Mouse (Mus musculus) intestine, postnatal 0 days (tissue): Measurements from ENCODE around the gene Polr2e. TPM values are rescaled to one million over a fixed set of nuclear protein-coding genes. Genes with fewer than 3 reads are reported as not detected.

Experiments used
- ATAC-seq: fragments of 200-750 bp; cut with Nextera tagmentation; 2 replicates; pipeline ENCODE4 v1.8.0; 2017; ENCODE audit warnings: mild to moderate bottlenecking, moderate TSS enrichment, moderate library complexity
- H3K27ac ChIP-seq: fragments of 300-500 bp; sonication (generic); 2 replicates; pipeline ENCODE4 v1.5.1; 2014; ENCODE audit warnings: mild to moderate bottlenecking, low read depth, low read length, moderate library complexity
- H3K27me3 ChIP-seq: fragments of 300-500 bp; sonication (generic); replicated peaks from 2 replicates; pipeline ENCODE4 v1.6.1; 2014; ENCODE audit warnings: low read length, mixed read lengths; ENCODE audit not compliant: control insufficient read depth, insufficient read depth
- H3K36me3 ChIP-seq: fragments of 300-500 bp; sonication (generic); 2 replicates; pipeline ENCODE4 v1.6.1; 2014; ENCODE audit warnings: mild to moderate bottlenecking, moderate library complexity; ENCODE audit not compliant: control insufficient read depth, insufficient read depth
- H3K4me1 ChIP-seq: fragments of 300-500 bp; sonication (generic); replicated peaks from 2 replicates; pipeline ENCODE4 v1.6.1; 2014; ENCODE audit warnings: antibody characterized with exemption, low read length, mixed read lengths; ENCODE audit not compliant: control insufficient read depth, insufficient read depth
- H3K4me2 ChIP-seq: fragments of 300-500 bp; sonication (generic); replicated peaks from 2 replicates; pipeline ENCODE4 v1.6.1; 2014; ENCODE audit warnings: low read depth, mild to moderate bottlenecking, moderate library complexity
- H3K4me3 ChIP-seq: fragments of 300-500 bp; sonication (generic); 2 replicates; pipeline ENCODE4 v1.5.1; 2014; ENCODE audit warnings: low read depth, low read length
- H3K9ac ChIP-seq: fragments of 300-500 bp; sonication (generic); 2 replicates; pipeline ENCODE4 v1.6.1; 2014; ENCODE audit warnings: mild to moderate bottlenecking, low read depth, low read length
- H3K9me3 ChIP-seq: fragments of 300-500 bp; sonication (generic); 2 replicates; pipeline ENCODE4 v1.6.1; 2016; ENCODE audit warnings: mixed run types; ENCODE audit not compliant: control insufficient read depth
- CTCF ChIP-seq: sonication (generic); IDR thresholded peaks from 2 replicates; pipeline ENCODE4 v1.5.1; 2016; ENCODE audit warnings: low read depth, mild to moderate bottlenecking, control low read depth, antibody characterized with exemption, moderate library complexity
- WGBS: fragments of 180-500 bp; shearing (Covaris S2); extraction: QIAGEN DNeasy Blood & Tissue Kit; methylation state at CpG from one replicate; pipeline ENCODE4 v1.1.7; 2014; 5-methylcytosine and 5-hydroxymethylcytosine counted together
- polyA plus RNA-seq: library from polyadenylated mRNA; unstranded; fragments of >200 nt; fragmentation: Nextera tagmentation; extraction: Ambion mirVana; gene quantifications from 2 replicates; pipeline ENCODE4 v1.2.1, GENCODE M21; 2015

The Polr2e gene
- polyA plus RNA-seq, 1 experiment from 2014 or later, result 98.5 TPM

DNA sequence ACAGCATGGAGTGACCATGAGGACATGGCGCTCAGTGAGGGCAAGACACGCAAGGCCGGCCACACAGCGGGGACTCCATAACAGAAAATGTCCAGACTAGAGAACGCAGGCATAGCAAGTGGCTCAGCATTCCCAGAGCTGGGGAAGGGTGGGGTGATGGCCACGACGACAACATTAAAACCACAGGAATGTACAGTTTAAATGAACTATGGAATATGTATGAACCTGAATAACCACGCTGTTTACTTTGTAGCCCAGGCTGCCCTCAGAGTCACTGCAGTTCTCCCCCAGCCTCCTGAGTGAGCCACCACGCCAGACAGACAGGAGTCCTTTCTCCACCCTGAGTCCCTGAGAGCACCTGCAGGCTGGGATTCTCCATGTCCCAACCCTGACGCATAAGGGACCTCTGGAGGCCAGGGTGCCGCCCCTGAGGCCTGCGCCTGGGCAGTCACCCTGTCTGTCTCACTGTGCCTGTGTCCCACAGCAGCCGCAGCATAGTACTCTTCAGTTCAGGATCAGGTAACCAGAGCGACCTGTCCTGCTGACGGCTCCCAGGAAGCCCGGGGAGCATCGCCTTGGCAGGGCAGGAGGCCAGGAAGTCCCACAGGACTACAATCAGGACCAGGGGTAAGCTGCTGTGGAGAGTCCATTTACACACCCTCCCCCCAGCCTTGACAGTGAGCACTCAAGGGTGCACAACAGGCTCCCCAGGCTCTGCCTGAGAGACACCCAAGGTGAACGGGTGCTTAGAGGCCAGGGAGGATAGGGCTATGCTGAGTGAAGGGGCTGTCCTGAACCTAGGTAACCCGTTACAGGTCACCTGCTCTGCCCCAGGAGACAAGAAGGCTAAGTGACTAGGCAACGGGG is 33.3 kb upstream of the Polr2e start:
- Histone ChIP-seq H3K4me3 (no peak overlapping the region), H3K4me2 (no peak overlapping the region), H3K4me1 (peaks cover 5% of the 10 kb centered on the region; the same call in 1 of the 2 replicates), H3K9ac (no peak overlapping the region; the same call in 1 of the 2 replicates), H3K9me3 (no peaks in the 10 kb centered on the region), H3K27me3 (no peaks in the 10 kb centered on the region), H3K27ac (peak overlapping the region; percentile 66; the same call in 1 of the 2 replicates), H3K36me3 (peaks cover 47% of the 10 kb centered on the region; the same call in 1 of the 2 replicates)
- no peak for TF ChIP-seq CTCF
- ATAC-seq, result no peak
- 88% methylated on average over 20 of the region's 20 CpGs for WGBS

DNA sequence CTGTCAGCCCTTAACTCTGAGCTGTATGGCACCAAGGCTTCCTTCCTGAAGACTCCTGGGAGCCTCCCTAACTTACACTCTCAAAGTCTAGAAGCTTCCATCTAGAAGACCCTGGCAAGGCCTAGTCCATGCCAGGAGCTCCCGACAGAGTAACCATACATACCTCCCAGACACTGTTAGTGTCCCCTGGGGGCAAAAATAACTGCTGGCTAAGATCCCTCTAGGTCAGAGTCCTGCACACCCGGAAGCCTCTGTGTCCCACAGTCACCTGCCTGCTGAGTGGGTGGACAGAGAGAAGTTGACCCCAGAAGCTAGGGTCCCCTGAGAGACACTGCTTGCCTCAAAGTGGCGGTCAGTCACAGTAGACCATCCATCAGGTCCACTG is 31.9 kb upstream of the Polr2e start:
- WGBS, result 68% methylated on average over 3 of the region's 3 CpGs
- Histone ChIP-seq H3K9me3 (no peaks in the 10 kb centered on the region), H3K27ac (peak overlapping the region; percentile 66), H3K36me3 (peaks cover 56% of the 10 kb centered on the region), H3K4me1 (peaks cover 5% of the 10 kb centered on the region; the same call in 1 of the 2 replicates), H3K4me2 (peak overlapping the region; percentile 28; the same call in 1 of the 2 replicates), H3K9ac (no peak overlapping the region; the same call in 1 of the 2 replicates), H3K27me3 (no peaks in the 10 kb centered on the region), H3K4me3 (no peak overlapping the region)
- no peak for ATAC-seq
- no peak for TF ChIP-seq CTCF

DNA sequence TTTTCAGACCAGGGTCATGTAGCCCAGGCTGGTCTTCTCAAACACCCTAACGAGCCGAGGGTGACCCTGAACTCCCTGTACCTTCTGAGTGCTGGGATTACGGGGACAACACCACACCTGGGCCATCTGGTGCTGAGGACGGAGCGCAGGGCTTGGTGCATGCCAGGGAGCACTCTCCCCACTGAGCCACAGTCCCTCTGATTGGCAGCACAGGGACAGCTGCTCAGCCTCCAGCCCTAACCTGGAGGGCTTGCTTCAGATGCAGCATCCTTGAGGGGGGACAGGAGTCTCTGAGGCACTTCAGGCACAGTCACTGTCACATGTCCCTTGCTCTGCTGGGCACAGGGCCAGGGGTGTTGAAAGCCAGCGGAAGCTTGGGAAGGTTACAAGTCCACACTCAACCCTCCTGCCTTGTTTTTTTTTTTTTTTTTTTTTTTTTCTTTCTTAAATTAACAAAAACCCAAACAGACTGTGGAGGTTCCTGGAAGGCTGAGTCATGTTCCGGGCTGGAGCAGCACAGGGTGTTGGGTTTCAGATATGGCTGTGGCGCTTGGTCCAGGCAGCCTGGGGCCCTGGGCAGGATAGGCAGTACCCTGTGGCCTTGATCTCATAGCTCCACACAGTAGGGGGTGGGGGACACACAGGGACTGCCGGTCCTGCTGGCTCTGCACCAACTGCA is 31.4 kb upstream of the Polr2e start:
- H3K9ac ChIP-seq, result no peak overlapping the region; the same call in 1 of the 2 replicates
- peak; percentile 58 for ATAC-seq
- H3K36me3 ChIP-seq, result peaks cover 61% of the 10 kb centered on the region
- H3K4me3 ChIP-seq, result no peak overlapping the region
- WGBS, result 54% methylated on average over 9 of the region's 9 CpGs
- H3K4me1 ChIP-seq, result peaks cover 5% of the 10 kb centered on the region; the same call in 1 of the 2 replicates
- peak overlapping the region; percentile 28; the same call in 1 of the 2 replicates for H3K4me2 ChIP-seq
- no peaks in the 10 kb centered on the region for H3K27me3 ChIP-seq
- no peaks in the 10 kb centered on the region for H3K9me3 ChIP-seq
- TF ChIP-seq CTCF, result no peak
- H3K27ac ChIP-seq, result peak overlapping the region; percentile 66

DNA sequence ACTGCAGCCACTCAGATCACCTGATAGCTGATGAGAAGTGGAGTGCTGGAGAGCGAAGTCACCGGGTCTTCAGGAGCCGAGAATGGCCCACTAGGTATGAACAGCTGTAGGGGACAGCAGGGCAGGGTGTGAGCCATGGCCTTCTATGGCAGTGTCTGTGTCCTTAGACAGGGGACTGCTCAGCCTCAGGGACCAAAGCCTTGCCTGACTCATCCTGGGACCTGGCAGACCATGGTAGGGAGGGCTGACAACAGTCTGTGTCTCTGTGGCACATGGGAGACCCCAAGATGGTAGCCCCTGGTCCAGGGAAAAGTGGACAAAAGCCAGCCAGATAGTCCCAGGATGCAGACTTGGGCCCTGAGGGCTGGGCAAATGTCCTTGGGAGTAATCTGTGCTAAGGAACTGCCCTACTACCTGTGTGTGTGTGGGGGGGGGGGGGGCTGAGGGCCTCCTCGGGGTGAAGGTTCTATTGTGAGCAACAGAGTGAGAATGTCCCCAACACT is 30.4 kb upstream of the Polr2e start:
- Histone ChIP-seq H3K27me3 (no peaks in the 10 kb centered on the region), H3K36me3 (peaks cover 65% of the 10 kb centered on the region), H3K27ac (no peak overlapping the region; the same call in 1 of the 2 replicates), H3K4me3 (no peak overlapping the region), H3K4me1 (peaks cover 5% of the 10 kb centered on the region; the same call in 1 of the 2 replicates), H3K9me3 (no peaks in the 10 kb centered on the region), H3K9ac (no peak overlapping the region), H3K4me2 (no peak overlapping the region)
- no peak for ATAC-seq
- TF ChIP-seq CTCF, result no peak
- WGBS, result 86% methylated on average over 4 of the region's 4 CpGs

DNA sequence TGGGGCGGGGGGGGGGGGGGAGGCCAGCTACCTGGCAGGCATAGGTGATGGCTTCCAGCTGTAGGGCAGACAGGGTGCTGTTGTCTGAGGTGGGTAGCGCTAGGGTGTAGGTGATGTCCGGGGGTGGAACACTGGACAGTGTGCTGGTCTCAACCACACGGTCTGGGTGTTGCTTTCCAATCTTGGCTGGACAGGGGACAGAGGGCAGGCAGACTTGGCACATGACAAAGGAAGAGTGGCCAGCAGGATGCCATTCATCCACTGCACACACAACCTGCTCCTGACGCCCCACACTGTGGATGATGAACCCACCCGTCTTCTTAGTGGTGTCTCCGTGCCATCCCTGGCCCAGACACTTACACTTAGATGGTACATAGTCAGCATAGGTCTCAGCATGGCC is 29.7 kb upstream of the Polr2e start:
- H3K4me3 ChIP-seq, result no peak overlapping the region
- H3K36me3 ChIP-seq, result peaks cover 69% of the 10 kb centered on the region
- no peak for ATAC-seq
- H3K27me3 ChIP-seq, result no peaks in the 10 kb centered on the region
- no peak for TF ChIP-seq CTCF
- no peak overlapping the region for H3K9ac ChIP-seq
- peaks cover 5% of the 10 kb centered on the region; the same call in 1 of the 2 replicates for H3K4me1 ChIP-seq
- H3K27ac ChIP-seq, result no peak overlapping the region
- H3K4me2 ChIP-seq, result no peak overlapping the region
- 93% methylated on average over 6 of the region's 7 CpGs for WGBS
- H3K9me3 ChIP-seq, result no peaks in the 10 kb centered on the region
